Mouse (Mus musculus): ENCODE measurements around the gene Vwa8.

- no peak for TF ChIP-seq CTCF (IDR thresholded peaks at IDR 0.05; ENCODE audit: borderline replicate concordance, extremely low read depth, insufficient read depth, insufficient read length)
- TF ChIP-seq POLR2A (IDR thresholded peaks at IDR 0.05; ENCODE audit: borderline replicate concordance, extremely low read depth, insufficient read depth, insufficient read length, poor library complexity, severe bottlenecking): no peak
Measured at GRCm38 (mm10) chr14:79021725-79022124, 172.9 kb downstream of the Vwa8 start.

Data from brain, embryonic 14.5 days (tissue).